Mouse (Mus musculus) hindbrain, embryonic 13.5 days (tissue): ENCODE results near the gene Tnf. TPM values are rescaled to one million over a fixed set of nuclear protein-coding genes. Genes with fewer than 3 reads are reported as not detected.

Source experiments
- ATAC-seq: fragments of 200-750 bp; cut with Nextera tagmentation; 2 replicates; pipeline ENCODE4 v1.8.0; 2017; ENCODE audit warnings: moderate TSS enrichment; ENCODE audit not compliant: low FRiP score
- H3K27ac ChIP-seq: fragments of 300-500 bp; sonication (generic); 2 replicates; pipeline ENCODE4 v1.5.1; 2015; ENCODE audit warnings: inconsistent platforms, mild to moderate bottlenecking, moderate library complexity
- H3K27me3 ChIP-seq: fragments of 300-500 bp; sonication (generic); 2 replicates; pipeline ENCODE4 v1.6.1; 2015; ENCODE audit warnings: mild to moderate bottlenecking, inconsistent platforms
- H3K36me3 ChIP-seq: fragments of 300-500 bp; sonication (generic); 2 replicates; pipeline ENCODE4 v1.6.1; 2015; ENCODE audit warnings: mild to moderate bottlenecking, inconsistent platforms
- H3K4me1 ChIP-seq: fragments of 300-500 bp; sonication (generic); replicated peaks from 2 replicates; pipeline ENCODE4 v1.6.1; 2015; ENCODE audit warnings: inconsistent platforms
- H3K4me2 ChIP-seq: fragments of 300-500 bp; sonication (generic); 2 replicates; pipeline ENCODE4 v1.6.1; 2015; ENCODE audit warnings: inconsistent platforms, mild to moderate bottlenecking, moderate library complexity
- H3K4me3 ChIP-seq: fragments of 300-500 bp; sonication (generic); 2 replicates; pipeline ENCODE4 v1.5.1; 2015; ENCODE audit warnings: mild to moderate bottlenecking, inconsistent platforms
- H3K9ac ChIP-seq: fragments of 300-500 bp; sonication (generic); 2 replicates; pipeline ENCODE4 v1.6.1; 2015; ENCODE audit warnings: mild to moderate bottlenecking, inconsistent platforms
- H3K9me3 ChIP-seq: fragments of 300-500 bp; sonication (generic); 2 replicates; pipeline ENCODE4 v1.6.1; 2016; ENCODE audit warnings: inconsistent platforms
- WGBS: fragments of 180-500 bp; shearing (Covaris S2); methylation state at CpG from one replicate; pipeline ENCODE4 v1.1.7; 2015; 5-methylcytosine and 5-hydroxymethylcytosine counted together
- polyA plus RNA-seq: library from polyadenylated mRNA; unstranded; fragments of >200 nt; fragmentation: Nextera tagmentation; extraction: Ambion mirVana; gene quantifications from 2 replicates; pipeline ENCODE4 v1.2.1, GENCODE M21; 2015

The Tnf gene
- polyA plus RNA-seq, 1 experiment from 2014 or later = not detected

GRCm38 (mm10) chr17:35232043-35232442 is 30.2 kb upstream of the Tnf start:
- H3K27ac ChIP-seq = no peak overlapping the region
- 12% methylated on average over 12 of the region's 12 CpGs for WGBS
- H3K36me3 ChIP-seq = peaks cover 46% of the 10 kb centered on the region
- H3K9ac ChIP-seq = peak overlapping the region; percentile 59
- no peak for ATAC-seq
- H3K4me1 ChIP-seq = peaks cover 47% of the 10 kb centered on the region
- H3K4me2 ChIP-seq = peak overlapping the region; percentile 33; the same call in 1 of the 2 replicates
- no peak overlapping the region for H3K4me3 ChIP-seq
- H3K9me3 ChIP-seq = no peaks in the 10 kb centered on the region
- H3K27me3 ChIP-seq = no peaks in the 10 kb centered on the region

- ATAC-seq = no peak
- no peak overlapping the region for H3K27ac ChIP-seq
Measured at GRCm38 (mm10) chr17:35231022-35231421, 29.2 kb upstream of the Tnf start.

GRCm38 (mm10) chr17:35226561-35227046 is 24.8 kb upstream of the Tnf start:
- no peak for ATAC-seq
- Histone ChIP-seq H3K9ac (no peak overlapping the region), H3K27me3 (no peaks in the 10 kb centered on the region), H3K9me3 (no peaks in the 10 kb centered on the region), H3K4me2 (no peak overlapping the region), H3K36me3 (peaks cover 67% of the 10 kb centered on the region), H3K4me3 (no peak overlapping the region), H3K4me1 (peaks cover 4% of the 10 kb centered on the region), H3K27ac (no peak overlapping the region)
- WGBS = 87% methylated on average over 14 of the region's 14 CpGs

More at GRCm38 (mm10) chr17:35231022-35231421, 29.2 kb upstream of the Tnf start:
- H3K4me1 ChIP-seq = peaks cover 40% of the 10 kb centered on the region
- no peak overlapping the region for H3K4me2 ChIP-seq
- H3K9me3 ChIP-seq = no peaks in the 10 kb centered on the region
- H3K36me3 ChIP-seq = peaks cover 51% of the 10 kb centered on the region
- no peak overlapping the region for H3K4me3 ChIP-seq
- no peaks in the 10 kb centered on the region for H3K27me3 ChIP-seq
- H3K9ac ChIP-seq = peak overlapping the region; percentile 59; the same call in 1 of the 2 replicates
- 94% methylated on average over 10 of the region's 10 CpGs for WGBS

DNA sequence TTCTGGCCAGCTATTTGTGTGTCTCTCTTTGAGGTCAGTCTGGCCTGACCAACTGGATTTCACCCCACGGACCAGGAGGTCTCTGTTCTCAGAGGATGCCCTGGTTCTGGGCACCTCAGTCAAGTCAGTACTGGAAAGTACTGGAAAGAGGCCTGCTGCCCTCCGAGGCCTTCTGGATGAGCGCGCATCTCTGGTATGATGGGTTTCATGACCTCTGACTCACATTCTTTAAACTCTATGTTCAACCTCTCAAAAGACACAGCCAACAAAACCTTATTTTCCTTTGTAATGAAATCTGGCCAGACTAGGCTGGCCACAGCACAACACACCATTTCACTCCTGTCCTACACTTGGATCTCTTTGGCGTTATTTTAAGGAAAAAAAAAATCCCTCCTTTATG is 23.6 kb upstream of the Tnf start:
- Histone ChIP-seq H3K36me3 (peaks cover 67% of the 10 kb centered on the region), H3K4me1 (no peaks in the 10 kb centered on the region), H3K27ac (no peak overlapping the region), H3K9ac (no peak overlapping the region), H3K4me2 (no peak overlapping the region), H3K9me3 (no peaks in the 10 kb centered on the region), H3K27me3 (no peaks in the 10 kb centered on the region), H3K4me3 (no peak overlapping the region)
- 96% methylated on average over 5 of the region's 5 CpGs for WGBS
- no peak for ATAC-seq

DNA sequence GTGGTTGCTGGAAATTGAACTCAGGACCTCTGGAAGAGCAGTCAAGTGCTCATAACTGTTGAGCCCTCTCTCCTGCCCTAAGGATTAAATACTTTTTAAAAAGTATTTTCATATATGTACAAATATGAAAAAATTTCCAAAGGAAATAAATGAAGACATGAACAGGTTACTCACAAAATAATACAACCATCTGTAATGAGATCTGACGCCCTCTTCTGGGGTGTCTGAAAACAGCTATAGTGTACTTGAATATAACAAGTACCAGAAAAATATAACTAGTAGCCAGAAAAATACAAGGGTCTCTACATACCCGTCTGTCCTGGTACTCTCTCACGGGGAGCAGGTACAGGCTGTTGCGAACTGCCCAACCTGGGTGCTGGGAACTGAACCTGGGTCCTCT is 22.8 kb upstream of the Tnf start:
- Histone ChIP-seq H3K36me3 (peaks cover 70% of the 10 kb centered on the region), H3K4me2 (no peak overlapping the region)
- 95% methylated on average over 4 of the region's 4 CpGs for WGBS

GRCm38 (mm10) chr17:35222299-35222698 is 20.5 kb upstream of the Tnf start:
- ATAC-seq = no peak
- 0 out of 2 replicates have a peak overlapping the region, but pooled peaks have one; percentile 19 for H3K9ac ChIP-seq
- no peak overlapping the region for H3K4me2 ChIP-seq
- H3K36me3 ChIP-seq = peaks cover 55% of the 10 kb centered on the region
- 68% methylated on average over 6 of the region's 6 CpGs for WGBS
- no peaks in the 10 kb centered on the region for H3K27me3 ChIP-seq
- H3K4me1 ChIP-seq = no peaks in the 10 kb centered on the region
- H3K9me3 ChIP-seq = no peaks in the 10 kb centered on the region
- H3K4me3 ChIP-seq = no peak overlapping the region
- no peak overlapping the region for H3K27ac ChIP-seq

More for the DNA sequence above, 22.8 kb upstream of the Tnf start:
- Histone ChIP-seq H3K4me3 (no peak overlapping the region), H3K27ac (no peak overlapping the region), H3K27me3 (no peaks in the 10 kb centered on the region), H3K9me3 (no peaks in the 10 kb centered on the region), H3K4me1 (no peaks in the 10 kb centered on the region), H3K9ac (no peak overlapping the region)
- no peak for ATAC-seq

DNA sequence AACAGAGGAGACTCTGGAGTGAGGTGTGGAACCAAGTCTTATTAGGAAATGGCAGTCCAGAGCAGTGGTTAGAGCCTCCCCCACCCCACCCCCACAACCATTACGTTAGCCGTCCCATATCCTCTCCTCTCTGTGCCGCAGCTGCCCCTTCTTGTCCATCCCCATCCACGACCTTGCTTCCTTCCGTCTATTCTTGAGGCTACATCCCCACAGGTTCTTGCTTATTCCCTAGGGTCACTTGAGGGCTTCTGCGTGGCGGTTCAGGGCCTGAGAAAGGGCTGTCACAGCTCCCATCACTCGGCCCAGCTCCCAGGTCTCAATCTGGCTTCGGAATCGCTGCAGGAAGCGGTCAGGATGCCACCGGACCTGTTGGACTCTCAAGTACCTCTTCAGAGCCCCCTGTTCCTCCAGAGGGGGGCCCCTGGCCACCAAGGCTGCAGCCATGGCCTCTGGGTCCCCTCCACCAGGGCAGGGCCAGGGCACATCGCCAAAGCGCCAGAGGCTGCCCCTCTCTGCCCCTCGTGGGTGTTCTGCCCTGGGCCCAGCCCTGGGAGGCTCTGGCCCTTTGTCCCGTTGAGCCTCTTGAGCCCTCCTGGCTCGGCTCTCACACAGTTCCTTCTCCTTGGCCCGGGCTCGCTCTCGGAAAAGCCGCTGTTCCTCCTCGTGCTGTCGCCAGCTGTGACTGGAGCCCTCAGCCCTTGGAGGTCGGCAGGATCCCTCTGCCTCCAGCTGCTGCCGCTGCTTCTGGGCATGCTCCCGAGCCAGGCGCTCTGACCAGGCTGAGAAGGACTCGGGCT is 18.5 kb upstream of the Tnf start, which contains the start of gene Gm16181:
Gm16181 (plus strand) TSS at position 679 of the 797 bp plus-strand sequence.
- Histone ChIP-seq H3K4me2 (no peak within 1 kb of the TSS), H3K9ac (no peak within 1 kb of the TSS), H3K27me3 (no peaks in the 10 kb centered on the region), H3K27ac (no peak within 1 kb of the TSS), H3K9me3 (no peaks in the 10 kb centered on the region), H3K36me3 (peaks cover 45% of the 10 kb centered on the region), H3K4me1 (no peaks in the 10 kb centered on the region), H3K4me3 (no peak within 1 kb of the TSS)
- 78% methylated on average over 28 of the region's 28 CpGs for WGBS
- no peak for ATAC-seq

- ATAC-seq = no peak
- Histone ChIP-seq H3K27ac (no peak overlapping the region), H3K9me3 (no peaks in the 10 kb centered on the region), H3K27me3 (no peaks in the 10 kb centered on the region), H3K4me3 (no peak overlapping the region), H3K36me3 (peaks cover 38% of the 10 kb centered on the region), H3K4me2 (no peak overlapping the region), H3K4me1 (no peaks in the 10 kb centered on the region), H3K9ac (no peak overlapping the region)
- 86% methylated on average over 6 of the region's 6 CpGs for WGBS
Measured at GRCm38 (mm10) chr17:35219601-35220041, 17.8 kb upstream of the Tnf start.

- peaks cover 38% of the 10 kb centered on the region for H3K36me3 ChIP-seq
Measured at GRCm38 (mm10) chr17:35218516-35219193, 16.8 kb upstream of the Tnf start.

GRCm38 (mm10) chr17:35213071-35213470 is 11.3 kb upstream of the Tnf start:
- H3K27me3 ChIP-seq = no peaks in the 10 kb centered on the region
- no peak for ATAC-seq
- no peaks in the 10 kb centered on the region for H3K4me1 ChIP-seq
- H3K9me3 ChIP-seq = no peaks in the 10 kb centered on the region
- H3K4me2 ChIP-seq = no peak overlapping the region
- H3K4me3 ChIP-seq = no peak overlapping the region
- 92% methylated on average over 5 of the region's 5 CpGs for WGBS
- H3K9ac ChIP-seq = no peak overlapping the region
- H3K36me3 ChIP-seq = no peaks in the 10 kb centered on the region
- no peak overlapping the region for H3K27ac ChIP-seq

More at GRCm38 (mm10) chr17:35218516-35219193, 16.8 kb upstream of the Tnf start:
- 86% methylated on average over 18 of the region's 18 CpGs for WGBS
- no peaks in the 10 kb centered on the region for H3K27me3 ChIP-seq
- H3K9me3 ChIP-seq = no peaks in the 10 kb centered on the region
- ATAC-seq = no peak
- no peak overlapping the region for H3K4me3 ChIP-seq
- no peak overlapping the region for H3K4me2 ChIP-seq
- no peaks in the 10 kb centered on the region for H3K4me1 ChIP-seq
- no peak overlapping the region for H3K27ac ChIP-seq
- H3K9ac ChIP-seq = no peak overlapping the region; the same call in 1 of the 2 replicates

GRCm38 (mm10) chr17:35210593-35210992 is 8.8 kb upstream of the Tnf start:
- no peaks in the 10 kb centered on the region for H3K9me3 ChIP-seq
- ATAC-seq = no peak
- H3K4me2 ChIP-seq = no peak overlapping the region
- 89% methylated on average over 3 of the region's 3 CpGs for WGBS
- H3K27me3 ChIP-seq = no peaks in the 10 kb centered on the region
- no peak overlapping the region for H3K27ac ChIP-seq
- no peak overlapping the region for H3K9ac ChIP-seq
- no peak overlapping the region for H3K4me3 ChIP-seq
- H3K36me3 ChIP-seq = no peaks in the 10 kb centered on the region
- no peaks in the 10 kb centered on the region for H3K4me1 ChIP-seq

DNA sequence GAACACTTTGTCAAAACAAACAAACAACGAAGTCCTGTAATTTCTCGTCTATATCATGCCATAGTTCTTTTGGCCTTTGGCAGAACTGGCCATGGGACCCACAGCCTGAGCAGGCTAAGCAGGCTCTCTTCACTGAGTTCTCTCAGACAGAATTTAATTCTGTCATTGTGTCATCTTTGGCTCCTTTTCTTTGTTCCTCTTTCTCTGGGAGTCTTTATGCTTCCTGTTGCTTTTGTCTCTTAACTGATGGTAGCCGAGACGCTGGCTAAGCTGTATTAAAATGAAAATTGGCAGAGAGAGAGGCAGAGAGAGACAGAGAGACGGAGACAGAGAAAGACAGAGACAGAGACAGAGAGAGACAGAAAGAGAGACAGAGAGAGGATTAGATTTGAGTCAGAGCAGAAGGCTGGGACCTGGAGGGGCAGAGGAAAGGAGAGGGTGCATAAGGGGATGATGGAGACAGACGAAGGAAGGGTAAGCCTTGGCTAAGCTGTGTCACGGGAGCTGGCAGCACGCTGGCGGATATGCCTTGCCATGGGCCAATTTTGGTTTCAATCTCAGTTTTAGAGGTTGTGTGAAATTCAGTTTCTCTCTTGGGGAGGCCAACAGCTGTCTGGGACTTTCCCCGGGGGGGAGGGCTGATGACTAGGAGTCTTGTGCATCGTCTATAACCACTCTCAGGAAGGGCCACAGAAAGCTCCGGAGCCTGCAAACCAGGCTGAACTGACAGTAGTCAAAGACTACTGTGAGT is 8.2 kb upstream of the Tnf start:
- Histone ChIP-seq H3K36me3 (no peaks in the 10 kb centered on the region), H3K9me3 (no peaks in the 10 kb centered on the region), H3K4me1 (0 out of 2 replicates have a peak, but pooled peaks cover 3% of the 10 kb centered on the region), H3K9ac (no peak overlapping the region), H3K27ac (no peak overlapping the region), H3K27me3 (peaks cover 5% of the 10 kb centered on the region), H3K4me2 (no peak overlapping the region), H3K4me3 (no peak overlapping the region)
- no peak for ATAC-seq
- 71% methylated on average over 12 of the region's 12 CpGs for WGBS
